Mouse (Mus musculus) olfactory bulb, adult 2 months (tissue): ENCODE measurements around the gene Prss58.

Source experiments
- CTCF ChIP-seq: fragments of 200-500 bp; IDR thresholded peaks from 2 replicates; pipeline ENCODE4 v1.5.1; 2012; ENCODE audit warnings: low read depth, mild to moderate bottlenecking, low read length, moderate library complexity; ENCODE audit not compliant: insufficient read depth
- POLR2A ChIP-seq: fragments of 200-500 bp; IDR thresholded peaks from 2 replicates; pipeline ENCODE4 v1.6.1; 2012; ENCODE audit warnings: mild to moderate bottlenecking, low read depth, low read length, moderate library complexity; ENCODE audit not compliant: insufficient read depth

DNA sequence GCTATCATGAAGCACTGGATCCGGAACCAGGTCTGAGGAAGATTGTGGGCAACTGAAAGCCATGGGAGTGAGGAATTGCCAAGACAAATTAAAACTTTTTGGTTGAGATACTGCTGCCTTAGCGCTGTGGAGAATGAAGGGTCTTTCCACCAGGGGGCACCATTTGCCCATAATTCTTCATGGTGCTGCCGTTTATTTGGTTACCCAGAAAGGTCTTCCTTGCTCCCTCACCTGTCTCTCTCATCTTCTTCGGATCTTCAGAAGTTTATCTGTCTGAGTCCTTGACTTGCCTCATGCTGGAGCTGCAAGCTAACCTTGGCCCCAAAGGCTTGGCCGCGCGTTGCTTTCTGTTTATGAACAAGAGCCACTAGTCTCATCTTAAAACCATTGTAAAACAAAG, 6.6 kb downstream of the Prss58 start:
- TF ChIP-seq CTCF, result no peak
- no peak for TF ChIP-seq POLR2A
